Mouse (Mus musculus): ENCODE results near the gene Gm9733. TPM values are rescaled to one million over a fixed set of nuclear protein-coding genes. Genes with fewer than 3 reads are reported as not detected.
"Not testable (repeated sequence)": the region's sequence is repeated elsewhere in the genome, so short reads cannot be mapped to it uniquely, and the experiment has no call there.

Gene Gm9733
- polyA plus RNA-seq (2015; fragmentation: Nextera tagmentation; extraction: Ambion mirVana) = not detected in 2 replicates

DNA sequence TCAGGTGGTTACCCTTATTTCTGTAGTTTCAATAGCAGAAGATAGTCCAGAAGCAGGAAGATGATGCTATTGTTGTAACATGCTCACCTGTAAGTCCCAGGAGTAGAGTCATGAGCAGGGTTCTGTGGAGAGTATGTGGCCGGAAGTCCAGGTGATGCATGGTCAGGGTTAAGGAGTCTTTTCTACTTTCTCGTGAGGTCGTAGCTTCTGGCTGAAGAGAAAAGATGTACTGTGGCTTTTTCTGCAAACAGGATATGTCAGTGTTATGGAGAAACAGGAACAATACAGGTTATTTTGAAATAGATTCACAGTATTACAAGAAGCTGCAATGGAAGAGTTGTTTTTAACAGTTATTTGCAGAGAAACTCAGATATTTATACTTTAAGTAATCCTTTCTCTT lies at the start of gene Gm9733:
TSS of gene Gm9733 (minus strand) at position 240 of the 400 bp plus-strand sequence.
- no peak within 1 kb of the TSS for H3K9ac ChIP-seq (replicated peaks)
- WGBS = 92% methylated on average over 3 of the region's 3 CpGs
- H3K27ac ChIP-seq (replicated peaks) = no peak within 1 kb of the TSS
- no peak for ATAC-seq (replicated peaks)
- H3K36me3 ChIP-seq = no peaks in the 10 kb centered on the region
- H3K4me1 ChIP-seq = no peaks in the 10 kb centered on the region
- no peak within 1 kb of the TSS for H3K4me2 ChIP-seq (replicated peaks)
- H3K4me3 ChIP-seq = no peak within 1 kb of the TSS
- H3K9me3 ChIP-seq = no peaks in the 10 kb centered on the region
- H3K27me3 ChIP-seq = no peaks in the 10 kb centered on the region

GRCm38 (mm10) chr3:15355690-15356089 lies 23.6 kb upstream of the Gm9733 start:
- not testable (repeated sequence) for ATAC-seq (replicated peaks); H3K9ac ChIP-seq (replicated peaks); H3K4me1 ChIP-seq

DNA sequence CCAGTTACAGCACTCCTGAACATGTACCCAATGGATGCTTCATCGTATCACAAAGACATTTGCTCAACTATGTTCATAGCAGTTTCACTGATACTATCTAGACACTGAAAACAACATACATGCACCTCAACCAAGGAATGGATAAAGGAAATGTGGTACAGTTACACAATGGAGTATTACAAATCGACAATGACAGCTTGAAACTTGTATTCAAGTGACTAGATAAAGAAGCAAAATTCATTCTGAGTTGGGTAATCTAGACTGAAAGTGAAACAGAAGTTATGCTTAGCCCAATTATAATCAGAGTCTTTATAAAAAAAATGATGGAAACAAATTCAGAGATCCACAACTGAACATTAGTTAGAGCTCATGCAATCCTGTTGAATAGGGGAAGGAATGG lies 18.2 kb upstream of the Gm9733 start:
- not testable (repeated sequence) for H3K4me1 ChIP-seq; H3K27ac ChIP-seq (replicated peaks); H3K36me3 ChIP-seq; H3K4me2 ChIP-seq (replicated peaks); H3K4me3 ChIP-seq; H3K27me3 ChIP-seq; ATAC-seq (replicated peaks); H3K9ac ChIP-seq (replicated peaks); H3K9me3 ChIP-seq
- 97% methylated on average over 1 of the region's 2 CpGs for WGBS

More at GRCm38 (mm10) chr3:15355690-15356089, 23.6 kb upstream of the Gm9733 start:
- not testable (repeated sequence) for H3K4me3 ChIP-seq; H3K9me3 ChIP-seq; H3K27ac ChIP-seq (replicated peaks); H3K36me3 ChIP-seq; H3K27me3 ChIP-seq; H3K4me2 ChIP-seq (replicated peaks)
- WGBS = 79% methylated on average over 3 of the region's 3 CpGs

GRCm38 (mm10) chr3:15345606-15346005 lies 13.5 kb upstream of the Gm9733 start:
- not testable (repeated sequence) for H3K9me3 ChIP-seq; H3K27me3 ChIP-seq; H3K36me3 ChIP-seq; H3K9ac ChIP-seq (replicated peaks); ATAC-seq (replicated peaks); H3K4me1 ChIP-seq; H3K27ac ChIP-seq (replicated peaks); H3K4me2 ChIP-seq (replicated peaks); H3K4me3 ChIP-seq
- 63% methylated on average over 3 of the region's 3 CpGs for WGBS

GRCm38 (mm10) chr3:15340287-15340686 lies 8.2 kb upstream of the Gm9733 start:
- Histone ChIP-seq H3K9me3 (no peaks in the 10 kb centered on the region), H3K27me3 (no peaks in the 10 kb centered on the region), H3K4me1 (no peaks in the 10 kb centered on the region), H3K9ac (replicated peaks) (no peak overlapping the region), H3K4me2 (replicated peaks) (no peak overlapping the region), H3K4me3 (no peak overlapping the region), H3K27ac (replicated peaks) (no peak overlapping the region), H3K36me3 (no peaks in the 10 kb centered on the region)
- no peak for ATAC-seq (replicated peaks)
- 83% methylated on average over 1 of the region's 1 CpGs for WGBS

- no peak overlapping the region for H3K9ac ChIP-seq (replicated peaks)
- no peak overlapping the region for H3K4me3 ChIP-seq
- no peaks in the 10 kb centered on the region for H3K36me3 ChIP-seq
- no peak overlapping the region for H3K4me2 ChIP-seq (replicated peaks)
- no peak for ATAC-seq (replicated peaks)
- H3K27me3 ChIP-seq = no peaks in the 10 kb centered on the region
- WGBS = 72% methylated on average over 2 of the region's 2 CpGs
- H3K9me3 ChIP-seq = no peaks in the 10 kb centered on the region
- H3K4me1 ChIP-seq = no peaks in the 10 kb centered on the region
- H3K27ac ChIP-seq (replicated peaks) = no peak overlapping the region
These were observed 2.1 kb upstream of the Gm9733 start for GRCm38 (mm10) chr3:15334182-15334581.

DNA sequence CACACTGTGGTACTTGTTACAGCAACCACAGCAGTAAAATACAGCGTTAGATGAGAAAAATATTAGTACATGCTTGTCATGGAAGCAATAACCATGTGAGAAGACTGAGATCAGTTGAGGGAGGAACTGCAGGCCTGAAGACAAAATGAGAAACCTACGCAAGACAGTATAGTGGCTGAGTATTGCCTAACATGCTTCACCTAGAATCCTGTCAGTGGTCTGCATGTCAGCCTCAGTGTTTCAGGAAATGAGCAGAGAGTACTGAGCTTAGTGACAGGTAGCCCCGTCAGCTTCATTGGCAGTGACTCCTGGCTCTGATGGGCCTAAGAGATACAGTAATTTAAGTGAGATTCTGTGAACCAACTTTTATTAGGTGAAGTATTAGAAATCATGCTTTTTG lies 557 bp downstream of the Gm9733 start:
- Histone ChIP-seq H3K27ac (replicated peaks) (no peak overlapping the region), H3K27me3 (no peaks in the 10 kb centered on the region), H3K36me3 (no peaks in the 10 kb centered on the region), H3K4me1 (no peaks in the 10 kb centered on the region), H3K9ac (replicated peaks) (no peak overlapping the region), H3K4me3 (no peak overlapping the region), H3K4me2 (replicated peaks) (no peak overlapping the region), H3K9me3 (no peaks in the 10 kb centered on the region)
- ATAC-seq (replicated peaks) = no peak
- WGBS = 65% methylated on average over 3 of the region's 3 CpGs

- Histone ChIP-seq H3K9me3 (no peaks in the 10 kb centered on the region), H3K4me2 (replicated peaks) (no peak overlapping the region), H3K9ac (replicated peaks) (no peak overlapping the region), H3K27ac (replicated peaks) (no peak overlapping the region), H3K27me3 (no peaks in the 10 kb centered on the region), H3K4me1 (no peaks in the 10 kb centered on the region), H3K36me3 (no peaks in the 10 kb centered on the region), H3K4me3 (no peak overlapping the region)
- no peak for ATAC-seq (replicated peaks)
These were observed 2.6 kb downstream of the Gm9733 start for GRCm38 (mm10) chr3:15329549-15329948.

DNA sequence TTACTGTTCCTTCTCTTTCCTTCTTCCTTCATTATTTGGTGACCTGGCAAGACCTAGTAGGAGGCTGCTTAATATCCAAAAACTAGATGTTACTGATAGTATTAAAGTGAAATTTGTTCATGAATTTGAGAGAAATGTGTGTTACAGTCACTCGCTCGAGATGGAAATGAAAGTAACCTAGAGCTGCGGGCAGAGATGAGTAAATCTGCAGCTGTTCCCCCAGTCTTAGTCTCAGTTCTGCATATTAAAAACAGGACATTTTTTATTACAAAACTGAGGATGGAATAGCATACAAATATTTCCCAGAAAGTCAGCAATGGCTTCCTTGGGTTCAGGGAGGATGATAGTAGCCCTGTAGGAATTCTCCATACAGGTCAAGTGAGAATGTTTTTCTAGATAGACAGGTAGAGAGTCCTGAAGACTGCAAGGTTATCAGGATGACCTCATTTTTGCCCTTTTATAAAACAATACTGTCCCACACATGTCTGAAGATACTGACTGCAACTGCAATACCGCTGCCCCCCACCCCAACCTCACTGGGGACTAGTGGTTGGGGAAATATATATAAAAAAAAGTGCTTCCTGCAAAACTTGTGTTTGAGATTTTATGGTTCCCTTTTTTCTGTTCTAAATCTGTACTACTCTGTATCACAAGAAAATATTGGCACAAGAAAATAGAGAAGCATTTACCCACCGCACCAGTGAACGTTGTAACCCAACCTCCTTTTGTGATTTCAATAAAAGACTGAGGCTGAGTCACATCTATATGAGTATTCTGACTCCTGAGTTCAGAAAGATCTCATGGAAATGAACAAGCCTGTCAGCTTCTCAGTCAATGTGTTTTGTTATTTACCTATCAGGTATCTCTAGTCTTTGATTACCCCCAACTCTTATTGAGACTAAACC lies 47.4 kb downstream of the Gm9733 start:
- no peak for ATAC-seq (replicated peaks)
- 90% methylated on average over 6 of the region's 6 CpGs for WGBS
- Histone ChIP-seq H3K9me3 (no peaks in the 10 kb centered on the region), H3K4me2 (replicated peaks) (no peak overlapping the region), H3K4me3 (no peak overlapping the region), H3K9ac (replicated peaks) (no peak overlapping the region), H3K4me1 (no peaks in the 10 kb centered on the region), H3K36me3 (no peaks in the 10 kb centered on the region), H3K27ac (replicated peaks) (no peak overlapping the region), H3K27me3 (no peaks in the 10 kb centered on the region)

- Histone ChIP-seq H3K9me3 (no peaks in the 10 kb centered on the region), H3K27ac (replicated peaks) (no peak overlapping the region), H3K4me2 (replicated peaks) (no peak overlapping the region), H3K27me3 (no peaks in the 10 kb centered on the region), H3K9ac (replicated peaks) (no peak overlapping the region), H3K4me3 (no peak overlapping the region), H3K36me3 (no peaks in the 10 kb centered on the region), H3K4me1 (no peaks in the 10 kb centered on the region)
- ATAC-seq (replicated peaks) = no peak
- WGBS = 83% methylated on average over 5 of the region's 5 CpGs
These were observed 56.1 kb downstream of the Gm9733 start for GRCm38 (mm10) chr3:15275899-15276526.

- no peak overlapping the region for H3K9ac ChIP-seq (replicated peaks)
- H3K4me2 ChIP-seq (replicated peaks) = no peak overlapping the region
- no peaks in the 10 kb centered on the region for H3K27me3 ChIP-seq
- no peak overlapping the region for H3K27ac ChIP-seq (replicated peaks)
- H3K4me3 ChIP-seq = no peak overlapping the region
- H3K4me1 ChIP-seq = no peaks in the 10 kb centered on the region
- 13% methylated on average over 3 of the region's 3 CpGs for WGBS
- H3K9me3 ChIP-seq = no peaks in the 10 kb centered on the region
- no peaks in the 10 kb centered on the region for H3K36me3 ChIP-seq
- no peak for ATAC-seq (replicated peaks)
These were observed 67.7 kb downstream of the Gm9733 start for GRCm38 (mm10) chr3:15264450-15264849.

DNA sequence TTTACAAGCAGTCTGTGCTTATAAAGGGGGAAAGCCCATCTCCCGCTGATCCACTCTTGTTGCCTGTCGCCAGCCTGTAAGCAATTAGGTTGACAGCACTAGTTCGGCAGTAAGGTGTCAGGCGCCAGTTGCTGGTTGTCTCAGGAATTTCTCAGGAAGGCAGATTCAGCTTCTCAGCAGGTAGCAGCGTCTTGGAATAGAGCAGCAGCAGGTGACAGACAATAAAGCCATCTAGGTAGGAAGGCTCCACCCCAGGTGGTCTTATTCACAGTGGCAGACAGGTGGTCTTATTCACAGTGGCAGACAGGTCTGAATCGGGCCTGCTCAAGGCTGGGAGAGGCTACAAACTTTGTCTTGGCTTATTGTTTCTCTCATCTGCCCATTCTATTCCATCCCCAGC lies 76.4 kb downstream of the Gm9733 start:
- WGBS = 65% methylated on average over 6 of the region's 6 CpGs
- H3K4me2 ChIP-seq (replicated peaks) = no peak overlapping the region
- H3K9me3 ChIP-seq = no peaks in the 10 kb centered on the region
- H3K4me1 ChIP-seq = no peaks in the 10 kb centered on the region
- no peak overlapping the region for H3K9ac ChIP-seq (replicated peaks)
- no peaks in the 10 kb centered on the region for H3K27me3 ChIP-seq
- H3K36me3 ChIP-seq = no peaks in the 10 kb centered on the region
- no peak overlapping the region for H3K27ac ChIP-seq (replicated peaks)
- no peak for ATAC-seq (replicated peaks)
- H3K4me3 ChIP-seq = no peak overlapping the region

Measured in forebrain, embryonic 15.5 days (tissue).